Mouse (Mus musculus): ENCODE measurements around the gene Ctf1.

DNA sequence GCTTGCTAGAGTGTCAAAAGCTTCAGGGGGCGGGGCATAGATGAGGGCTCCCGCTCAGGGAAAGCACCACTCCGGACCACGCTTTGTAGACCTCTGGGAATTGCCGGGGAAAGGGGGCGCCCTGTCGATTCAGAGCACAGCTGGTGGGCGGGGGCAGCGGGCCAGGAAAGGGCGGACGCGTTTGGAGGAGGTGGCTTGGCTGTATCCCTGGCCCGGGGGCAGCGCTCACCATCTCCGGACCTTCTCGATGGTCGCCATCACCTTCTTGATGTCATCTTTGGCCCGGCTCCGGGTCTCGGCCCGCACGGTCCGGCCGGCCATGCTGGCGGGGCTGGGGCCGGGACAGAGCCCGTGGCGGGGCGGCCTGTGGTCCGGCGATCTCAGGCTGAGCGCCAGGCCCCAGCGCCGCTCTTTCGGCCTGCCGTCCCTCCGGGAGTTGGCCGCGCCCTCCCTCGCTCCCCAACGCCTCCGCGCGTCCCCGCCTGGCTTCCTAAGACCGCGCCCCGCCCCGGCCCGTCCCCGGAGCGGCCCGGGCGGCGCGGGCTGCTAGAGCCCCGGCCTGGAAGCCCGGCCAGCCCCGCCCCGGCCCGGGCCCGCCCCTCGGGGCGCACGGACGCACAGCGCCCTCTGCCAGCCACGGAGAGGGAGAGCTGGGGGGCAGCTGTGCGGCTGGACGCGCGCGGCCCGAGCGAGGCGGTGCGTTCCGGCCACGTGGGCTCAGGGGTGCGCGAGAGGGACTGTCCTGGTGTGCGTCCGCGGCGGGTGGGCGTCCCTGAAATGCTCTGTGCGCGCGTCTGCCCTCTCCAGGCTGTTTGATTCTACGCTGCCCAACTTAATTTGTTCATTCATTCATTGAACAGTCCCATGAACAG is 4.1 kb upstream of the Ctf1 start, which contains the start of gene Bcl7c:
- TF ChIP-seq CTCF (IDR thresholded peaks at IDR 0.05; ENCODE audit: low read depth, low read length) (peak; percentile 33), POLR2A (IDR thresholded peaks at IDR 0.05; ENCODE audit: insufficient read depth, low read length) (no peak)

Measured in ES-Bruce4 (cell line).